Mouse (Mus musculus): ENCODE results near the gene 1810062G17Rik. TPM values are rescaled to one million over a fixed set of nuclear protein-coding genes. Genes with fewer than 3 reads are reported as not detected.

The 1810062G17Rik gene
- total and polyA plus RNA-seq, 3 experiments = 1.0 to 2.3 TPM; not detected in 1

GRCm38 (mm10) chr3:36455124-36455523, 20.6 kb upstream of the 1810062G17Rik start:
- Histone ChIP-seq H3K36me3 (ENCODE audit: control insufficient read depth in 1 of 2, insufficient read depth in 2 of 2, low read length in 2 of 2) (no peaks in the 10 kb centered on the region; a peak in 1 of 4 replicates), H3K4me1 (ENCODE audit: control insufficient read depth in 1 of 2, insufficient read depth in 2 of 2, low read length in 2 of 2) (no peaks in the 10 kb centered on the region), H3K9me3 (replicated peaks; ENCODE audit: insufficient read depth, low read length) (no peaks in the 10 kb centered on the region)

GRCm38 (mm10) chr3:36455566-36455965, 20.2 kb upstream of the 1810062G17Rik start:
- H3K27ac ChIP-seq (ENCODE audit: control insufficient read depth, low read depth, low read length) = no peak overlapping the region
- DNase-seq (ENCODE audit: low read depth, low spot score) = no peak
- TF ChIP-seq CHD1 (IDR thresholded peaks at IDR 0.05; ENCODE audit: low read depth, low read length) (no peak), UBTF (IDR thresholded peaks at IDR 0.05; ENCODE audit: borderline replicate concordance, insufficient read depth, low read depth, low read length) (no peak), JUND (IDR thresholded peaks at IDR 0.05; ENCODE audit: low read depth, low read length) (no peak), ZC3H11A (IDR thresholded peaks at IDR 0.05; ENCODE audit: low read depth, low read length) (no peak), ETS1 (IDR thresholded peaks at IDR 0.05; ENCODE audit: low read depth, low read length) (no peak), NELFE (IDR thresholded peaks at IDR 0.05; ENCODE audit: low read depth, low read length) (no peak), RCOR1 (IDR thresholded peaks at IDR 0.05; ENCODE audit: low read depth, low read length) (no peak), TBP (IDR thresholded peaks at IDR 0.05; ENCODE audit: low read depth, low read length) (no peak), MAX (IDR thresholded peaks at IDR 0.05; ENCODE audit: low read length) (no peak), MYB (IDR thresholded peaks at IDR 0.05; ENCODE audit: low read depth, low read length) (no peak), TAL1 (IDR thresholded peaks at IDR 0.05; ENCODE audit: low read length) (no peak), POLR2A (IDR thresholded peaks at IDR 0.05; ENCODE audit: control insufficient read depth in 1 of 2, insufficient read depth in 1 of 2, low read depth in 1 of 2, low read length in 2 of 2, poor library complexity in 1 of 2) (no peak), ZMIZ1 (IDR thresholded peaks at IDR 0.05; ENCODE audit: low read depth, low read length) (no peak), POLR2AphosphoS5 (IDR thresholded peaks at IDR 0.05; ENCODE audit: borderline replicate concordance, low read depth, low read length) (no peak), RAD21 (IDR thresholded peaks at IDR 0.05; ENCODE audit: low read depth, low read length) (no peak), TCF12 (IDR thresholded peaks at IDR 0.05; ENCODE audit: low read depth, low read length) (no peak), MAZ (IDR thresholded peaks at IDR 0.05; ENCODE audit: low read depth, low read length) (no peak), USF2 (IDR thresholded peaks at IDR 0.05; ENCODE audit: borderline replicate concordance in 1 of 2, insufficient read depth in 1 of 2, low read depth in 1 of 2, low read length in 2 of 2) (no peak), MYC (IDR thresholded peaks at IDR 0.05; ENCODE audit: low read depth, low read length) (no peak), KAT2A (conservative IDR thresholded peaks at IDR 0.05; ENCODE audit: low read depth, low read length) (no peak)
- H3K4me3 ChIP-seq (ENCODE audit: control insufficient read depth in 1 of 2, insufficient read depth in 1 of 2, low read depth in 2 of 2, low read length in 2 of 2) = no peak overlapping the region
- H3K9me3 ChIP-seq (replicated peaks; ENCODE audit: insufficient read depth, low read length) = no peaks in the 10 kb centered on the region
- H3K36me3 ChIP-seq (ENCODE audit: control insufficient read depth in 1 of 2, insufficient read depth in 2 of 2, low read length in 2 of 2) = no peaks in the 10 kb centered on the region; a peak in 1 of 4 replicates
- no peak overlapping the region for H3K9ac ChIP-seq (ENCODE audit: control insufficient read depth, low read depth, low read length, poor library complexity, severe bottlenecking)
- no peaks in the 10 kb centered on the region for H3K4me1 ChIP-seq (ENCODE audit: control insufficient read depth in 1 of 2, insufficient read depth in 2 of 2, low read length in 2 of 2)
- no peaks in the 10 kb centered on the region for H3K27me3 ChIP-seq (ENCODE audit: control insufficient read depth in 1 of 2, insufficient read depth in 2 of 2, low read length in 2 of 2)
- no peaks in the 10 kb centered on the region for H3K79me2 ChIP-seq (ENCODE audit: control insufficient read depth, insufficient read depth, low read length, poor library complexity)

More at GRCm38 (mm10) chr3:36455124-36455523, 20.6 kb upstream of the 1810062G17Rik start:
- DNase-seq (ENCODE audit: low read depth, low spot score) = no peak
- Histone ChIP-seq H3K27ac (ENCODE audit: control insufficient read depth, low read depth, low read length) (no peak overlapping the region), H3K4me3 (ENCODE audit: control insufficient read depth in 1 of 2, insufficient read depth in 1 of 2, low read depth in 2 of 2, low read length in 2 of 2) (no peak overlapping the region), H3K79me2 (ENCODE audit: control insufficient read depth, insufficient read depth, low read length, poor library complexity) (no peaks in the 10 kb centered on the region), H3K9ac (ENCODE audit: control insufficient read depth, low read depth, low read length, poor library complexity, severe bottlenecking) (no peak overlapping the region), H3K27me3 (ENCODE audit: control insufficient read depth in 1 of 2, insufficient read depth in 2 of 2, low read length in 2 of 2) (no peaks in the 10 kb centered on the region)
- no peak for TF ChIP-seq MXI1 (IDR thresholded peaks at IDR 0.05; ENCODE audit: low read depth, low read length)
- TF ChIP-seq NELFE (IDR thresholded peaks at IDR 0.05; ENCODE audit: low read depth, low read length) = no peak
- TF ChIP-seq CHD2 (IDR thresholded peaks at IDR 0.05; ENCODE audit: low read length) = no peak
- no peak for TF ChIP-seq CTCF (IDR thresholded peaks at IDR 0.05 in 2 of 3, conservative IDR thresholded peaks at IDR 0.05 in 1 of 3; ENCODE audit: control insufficient read depth in 1 of 3, insufficient read depth in 1 of 3, low read depth in 2 of 3, low read length in 3 of 3, poor library complexity in 1 of 3, severe bottlenecking in 1 of 3)
- no peak for TF ChIP-seq ELF1 (IDR thresholded peaks at IDR 0.05; ENCODE audit: low read depth, low read length)
- TF ChIP-seq JUND (IDR thresholded peaks at IDR 0.05; ENCODE audit: low read depth, low read length) = no peak
- no peak for TF ChIP-seq E2F4 (IDR thresholded peaks at IDR 0.05; ENCODE audit: borderline replicate concordance, low read depth, low read length)
- no peak for TF ChIP-seq RAD21 (IDR thresholded peaks at IDR 0.05; ENCODE audit: low read depth, low read length)
- TF ChIP-seq POLR2AphosphoS2 (IDR thresholded peaks at IDR 0.05; ENCODE audit: low read length) = no peak

Measured in MEL (cell line).